Mouse (Mus musculus) forebrain, embryonic 10.5 days (tissue): ENCODE results near the gene Cd247. TPM values are rescaled to one million over a fixed set of nuclear protein-coding genes. Genes with fewer than 3 reads are reported as not detected.

Source experiments
- DNase-seq: peaks from one replicate; pipeline ENCODE4 v3.0.0-alpha.2; 2017; ENCODE audit warnings: low spot score; ENCODE audit errors: extremely low spot score
- H3K27ac ChIP-seq: fragments of 300-500 bp; sonication (generic); 2 replicates; pipeline ENCODE4 v1.5.1; 2016; ENCODE audit warnings: mild to moderate bottlenecking
- H3K27me3 ChIP-seq: fragments of 300-500 bp; sonication (generic); 2 replicates; pipeline ENCODE4 v1.6.1; 2016; ENCODE audit warnings: mild to moderate bottlenecking; ENCODE audit not compliant: poor library complexity, severe bottlenecking
- H3K36me3 ChIP-seq: fragments of 300-500 bp; sonication (generic); replicated peaks from 2 replicates; pipeline ENCODE4 v1.6.1; 2016; ENCODE audit warnings: mild to moderate bottlenecking, moderate library complexity
- H3K4me1 ChIP-seq: fragments of 300-500 bp; sonication (generic); 2 replicates; pipeline ENCODE4 v1.6.1; 2016
- H3K4me3 ChIP-seq: fragments of 300-500 bp; sonication (generic); 2 replicates; pipeline ENCODE4 v1.5.1; 2016; ENCODE audit warnings: mild to moderate bottlenecking, moderate library complexity
- H3K9me3 ChIP-seq: fragments of 300-500 bp; sonication (generic); 2 replicates; pipeline ENCODE4 v1.6.1; 2016; ENCODE audit warnings: mild to moderate bottlenecking, moderate library complexity
- WGBS: fragments of 180-500 bp; shearing (Covaris S2); methylation state at CpG from one replicate; pipeline ENCODE4 v1.1.7; 2016; 5-methylcytosine and 5-hydroxymethylcytosine counted together
- polyA plus RNA-seq: library from polyadenylated mRNA; unstranded; fragments of >200 nt; fragmentation: Nextera tagmentation; extraction: Ambion mirVana; gene quantifications from 2 replicates; pipeline ENCODE4 v1.2.1, GENCODE M21; 2016

Gene Cd247
- polyA plus RNA-seq, 1 experiment from 2014 or later = 1.4 TPM

DNA sequence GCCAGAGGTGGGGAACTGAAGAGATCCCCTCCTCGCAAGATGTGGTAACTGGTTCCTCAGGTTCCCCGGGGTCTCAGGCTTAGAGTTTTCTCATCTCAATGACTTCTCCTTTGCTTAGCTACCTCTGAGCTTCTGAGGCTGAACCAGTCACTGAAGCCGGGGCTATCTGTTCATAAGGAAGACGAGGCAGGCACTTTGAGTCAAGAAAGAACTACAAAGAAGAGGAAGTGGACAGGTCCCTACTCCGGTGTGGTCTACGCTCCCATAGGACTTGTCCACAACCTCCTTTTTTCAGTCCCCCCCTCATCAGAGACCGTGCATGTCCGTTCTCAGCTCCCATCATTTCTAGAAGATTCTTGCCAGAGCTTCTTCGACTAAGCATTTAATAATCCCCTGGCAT, 7.1 kb upstream of the Cd247 start:
- WGBS = 82% methylated on average over 9 of the region's 9 CpGs
- peak overlapping the region; percentile 82; the same call in 1 of the 2 replicates for H3K27ac ChIP-seq

DNA sequence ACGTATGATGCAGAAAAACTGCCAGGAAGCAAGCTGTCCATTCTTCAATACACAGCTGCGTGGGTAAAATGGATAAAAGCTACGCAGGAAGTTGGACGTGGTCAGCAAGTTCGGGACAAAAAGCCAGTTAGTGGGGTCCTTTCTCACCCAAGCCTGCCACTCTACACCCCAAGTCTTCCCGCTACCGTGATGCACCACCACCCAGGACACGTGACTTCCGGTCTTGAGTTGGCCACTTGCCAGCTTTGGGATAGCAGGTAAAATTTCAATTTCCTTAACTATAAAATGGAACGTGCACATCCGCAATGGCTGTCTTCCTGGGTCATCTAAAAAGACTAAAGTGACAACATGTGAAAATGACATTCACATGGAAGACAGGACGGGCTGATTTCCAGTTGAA, 6.6 kb upstream of the Cd247 start:
- no peaks in the 10 kb centered on the region for H3K36me3 ChIP-seq
- H3K4me1 ChIP-seq = peaks cover 32% of the 10 kb centered on the region
- no peak overlapping the region for H3K27ac ChIP-seq
- H3K27me3 ChIP-seq = peaks cover 51% of the 10 kb centered on the region
- no peak overlapping the region for H3K4me3 ChIP-seq
- no peaks in the 10 kb centered on the region for H3K9me3 ChIP-seq
- no peak for DNase-seq
- WGBS = 95% methylated on average over 12 of the region's 12 CpGs

More for the DNA sequence above, 7.1 kb upstream of the Cd247 start:
- no peaks in the 10 kb centered on the region for H3K36me3 ChIP-seq
- peaks cover 36% of the 10 kb centered on the region for H3K4me1 ChIP-seq
- no peaks in the 10 kb centered on the region for H3K9me3 ChIP-seq
- no peak overlapping the region for H3K4me3 ChIP-seq
- no peak for DNase-seq
- peaks cover 56% of the 10 kb centered on the region for H3K27me3 ChIP-seq

GRCm38 (mm10) chr1:165786296-165786695, 2.2 kb upstream of the Cd247 start:
- DNase-seq = no peak

DNA sequence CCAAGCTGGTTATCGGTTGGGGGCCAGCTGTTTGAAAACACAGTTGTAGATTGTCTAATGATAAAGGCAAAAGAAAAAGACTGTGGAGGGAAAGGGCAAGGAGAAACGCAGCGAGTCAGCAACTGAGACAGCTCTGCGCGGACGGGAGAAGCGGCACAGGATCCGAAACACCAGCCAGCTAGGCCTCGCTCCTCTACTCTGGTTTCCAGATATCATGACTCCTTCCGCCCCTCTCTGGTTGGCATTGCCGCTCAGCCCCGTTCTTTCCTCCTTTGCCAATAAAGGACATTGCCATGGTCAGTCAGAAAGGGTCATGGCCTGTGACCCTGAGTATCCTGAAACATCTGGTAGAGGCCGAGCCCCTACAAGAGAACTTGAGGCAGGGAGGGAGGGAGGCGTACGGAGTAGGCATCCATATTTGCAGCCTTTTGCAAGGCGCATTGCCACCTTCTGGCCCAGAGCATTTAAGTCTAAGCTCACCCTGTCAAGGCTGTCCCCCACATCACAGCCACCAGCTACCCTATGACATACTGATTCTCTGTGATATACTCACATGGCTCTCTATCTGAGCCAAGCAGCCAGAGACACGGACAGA, 682 bp downstream of the Cd247 start:
- 79% methylated on average over 17 of the region's 17 CpGs for WGBS
- H3K27ac ChIP-seq = peak overlapping the region; percentile 37; the same call in 1 of the 2 replicates
- no peak for DNase-seq
- no peaks in the 10 kb centered on the region for H3K9me3 ChIP-seq
- H3K4me3 ChIP-seq = no peak overlapping the region
- peaks cover 28% of the 10 kb centered on the region for H3K27me3 ChIP-seq
- no peaks in the 10 kb centered on the region for H3K36me3 ChIP-seq
- H3K4me1 ChIP-seq = peaks cover 19% of the 10 kb centered on the region

More at GRCm38 (mm10) chr1:165786296-165786695, 2.2 kb upstream of the Cd247 start:
- H3K4me3 ChIP-seq = no peak overlapping the region
- no peak overlapping the region for H3K27ac ChIP-seq
- H3K9me3 ChIP-seq = no peaks in the 10 kb centered on the region
- WGBS = 70% methylated on average over 11 of the region's 11 CpGs
- H3K36me3 ChIP-seq = no peaks in the 10 kb centered on the region
- peaks cover 25% of the 10 kb centered on the region for H3K4me1 ChIP-seq
- peaks cover 45% of the 10 kb centered on the region for H3K27me3 ChIP-seq

DNA sequence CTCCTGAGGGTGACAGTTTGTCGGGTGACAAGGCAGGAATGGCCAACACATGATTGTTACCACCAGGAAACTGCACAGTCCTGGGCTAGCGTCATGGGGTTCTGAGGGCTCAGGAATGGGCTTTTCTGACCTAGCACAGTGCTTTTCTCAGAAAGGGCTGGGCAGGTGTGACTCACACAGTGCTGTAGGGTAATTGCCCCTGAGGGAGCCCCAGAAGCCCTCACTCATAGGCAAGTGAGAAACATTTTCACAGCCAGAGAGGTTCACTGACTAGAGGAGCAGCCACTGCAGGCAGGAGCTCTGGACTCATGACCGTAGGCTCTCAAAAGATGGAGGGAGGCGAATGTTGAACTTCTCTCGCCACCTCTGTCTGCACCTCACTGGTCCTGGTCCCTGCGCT, 1.5 kb downstream of the Cd247 start:
- H3K36me3 ChIP-seq = no peaks in the 10 kb centered on the region
- no peak overlapping the region for H3K4me3 ChIP-seq
- WGBS = 89% methylated on average over 6 of the region's 6 CpGs
- H3K9me3 ChIP-seq = no peaks in the 10 kb centered on the region
- peaks cover 19% of the 10 kb centered on the region for H3K4me1 ChIP-seq
- no peak overlapping the region for H3K27ac ChIP-seq
- DNase-seq = no peak
- peaks cover 29% of the 10 kb centered on the region for H3K27me3 ChIP-seq

DNA sequence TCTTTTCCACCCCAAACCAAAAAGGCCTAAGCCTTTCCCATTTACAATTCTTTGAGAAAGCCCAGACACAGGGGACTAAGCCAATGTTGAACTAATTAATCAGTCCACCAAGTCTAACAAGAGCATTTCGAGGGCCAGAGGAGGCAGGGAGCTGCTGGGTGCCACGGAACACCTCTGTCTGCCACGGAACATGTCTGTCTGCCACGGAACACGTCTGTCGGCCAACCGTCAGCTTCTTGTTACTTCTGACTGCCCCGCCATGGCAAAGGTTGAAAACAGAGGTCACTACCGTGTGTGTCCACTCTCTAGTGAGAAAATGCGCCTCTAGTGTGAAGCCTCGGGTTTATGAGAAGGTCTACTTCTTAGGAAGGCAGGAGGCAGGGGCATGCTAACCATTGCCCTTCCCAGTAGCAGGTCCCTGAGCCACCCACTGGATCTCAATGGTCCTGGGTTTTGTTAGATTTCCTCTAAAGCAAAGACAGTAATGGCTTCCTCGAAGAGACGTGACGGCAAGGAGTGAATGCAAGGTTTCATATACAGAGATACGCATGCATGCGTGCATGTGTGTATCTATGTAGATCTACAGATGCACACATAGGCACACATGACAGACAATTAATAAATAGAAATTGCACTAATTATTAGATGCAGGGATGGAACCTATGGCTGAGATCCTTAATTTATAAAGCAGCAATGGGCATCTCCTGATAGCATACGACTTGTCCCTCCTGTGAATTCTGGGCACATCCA, 2.2 kb downstream of the Cd247 start:
- H3K4me1 ChIP-seq = peaks cover 19% of the 10 kb centered on the region
- no peaks in the 10 kb centered on the region for H3K9me3 ChIP-seq
- no peaks in the 10 kb centered on the region for H3K36me3 ChIP-seq
- H3K4me3 ChIP-seq = no peak overlapping the region
- H3K27me3 ChIP-seq = peaks cover 32% of the 10 kb centered on the region
- DNase-seq = no peak
- 94% methylated on average over 17 of the region's 17 CpGs for WGBS
- no peak overlapping the region for H3K27ac ChIP-seq

- no peak overlapping the region for H3K27ac ChIP-seq
- WGBS = 89% methylated on average over 9 of the region's 9 CpGs
Observed at GRCm38 (mm10) chr1:165791411-165791810, 2.9 kb downstream of the Cd247 start.

DNA sequence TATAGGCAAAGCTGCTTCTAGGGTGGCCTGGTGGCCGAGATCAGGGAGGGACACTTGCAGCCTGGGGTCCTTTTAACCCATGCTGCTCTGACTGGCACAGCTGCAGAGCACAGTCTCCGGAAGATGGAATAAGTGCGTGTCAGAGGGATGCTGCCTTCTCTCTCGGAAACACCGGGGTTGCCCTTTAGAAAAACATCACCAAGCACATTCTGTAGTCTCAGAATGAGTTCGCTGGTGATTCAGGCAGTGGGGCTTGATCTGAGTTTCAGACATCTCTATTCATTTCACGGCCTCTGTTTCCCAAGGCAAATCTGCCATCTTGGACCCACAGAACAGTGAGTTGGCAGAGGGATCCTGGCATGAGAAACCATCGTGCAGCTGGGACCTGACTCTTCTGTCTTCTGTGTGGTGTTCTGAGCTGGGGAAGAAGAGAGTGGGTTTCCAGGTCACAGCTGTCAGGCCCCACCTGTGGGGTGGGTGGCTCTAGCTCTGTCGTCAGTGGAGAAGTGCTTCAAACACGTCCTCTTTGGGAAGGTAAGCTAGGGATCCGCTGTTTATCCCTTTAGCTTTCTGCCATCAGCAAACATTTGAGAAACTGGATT, 13.3 kb downstream of the Cd247 start:
- Histone ChIP-seq H3K4me3 (no peak overlapping the region), H3K27ac (no peak overlapping the region)
- 86% methylated on average over 11 of the region's 11 CpGs for WGBS

More at GRCm38 (mm10) chr1:165791411-165791810, 2.9 kb downstream of the Cd247 start:
- Histone ChIP-seq H3K4me1 (peaks cover 12% of the 10 kb centered on the region), H3K4me3 (no peak overlapping the region), H3K27me3 (peaks cover 36% of the 10 kb centered on the region), H3K9me3 (no peaks in the 10 kb centered on the region), H3K36me3 (no peaks in the 10 kb centered on the region)
- no peak for DNase-seq

DNA sequence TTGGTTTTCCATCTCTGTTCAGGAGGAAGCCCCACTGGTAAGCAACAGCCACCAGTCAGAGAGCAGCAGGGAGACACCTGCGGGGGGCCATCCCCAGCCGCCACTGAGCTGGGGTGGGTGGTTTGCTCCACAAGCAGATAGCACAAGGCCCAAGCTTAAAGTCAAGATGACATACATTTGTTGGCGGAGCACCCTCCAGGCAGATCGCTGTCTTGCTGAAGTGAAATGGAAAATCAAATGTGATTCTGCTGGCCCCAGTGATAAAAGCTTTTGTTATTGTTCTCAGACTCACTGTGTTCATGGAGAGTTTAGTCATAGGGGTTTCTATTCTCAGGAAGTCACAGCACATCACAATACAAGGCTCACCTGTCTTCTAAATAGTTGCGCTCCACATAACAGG, 14.6 kb downstream of the Cd247 start:
- no peak for DNase-seq
- Histone ChIP-seq H3K36me3 (no peaks in the 10 kb centered on the region), H3K4me3 (no peak overlapping the region), H3K9me3 (peaks cover 8% of the 10 kb centered on the region), H3K4me1 (no peaks in the 10 kb centered on the region), H3K27me3 (peaks cover 45% of the 10 kb centered on the region), H3K27ac (no peak overlapping the region)
- 90% methylated on average over 5 of the region's 5 CpGs for WGBS

More for the DNA sequence above, 13.3 kb downstream of the Cd247 start:
- Histone ChIP-seq H3K27me3 (peaks cover 34% of the 10 kb centered on the region), H3K9me3 (peaks cover 8% of the 10 kb centered on the region), H3K4me1 (peaks cover 8% of the 10 kb centered on the region), H3K36me3 (no peaks in the 10 kb centered on the region)
- DNase-seq = no peak

DNA sequence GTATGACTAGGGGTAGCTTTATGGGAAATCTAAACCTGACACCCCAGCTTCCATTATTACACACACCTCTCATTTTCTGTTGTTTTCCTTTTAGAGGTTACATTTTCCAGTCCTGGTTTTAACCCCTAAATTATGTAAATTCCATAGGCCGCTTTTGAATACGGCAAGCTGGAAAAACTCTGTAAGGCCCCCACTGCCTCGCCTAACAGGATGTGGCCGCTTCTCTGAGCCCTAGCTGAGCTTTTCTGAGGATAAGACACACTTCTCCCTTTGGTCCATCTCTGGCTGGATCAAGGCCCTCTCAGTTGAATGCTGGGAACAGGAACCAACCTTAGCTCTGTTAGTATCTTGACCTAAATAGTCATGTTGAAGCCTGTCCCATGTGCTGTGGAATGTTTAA, 15.7 kb downstream of the Cd247 start:
- H3K27me3 ChIP-seq = peaks cover 52% of the 10 kb centered on the region

DNA sequence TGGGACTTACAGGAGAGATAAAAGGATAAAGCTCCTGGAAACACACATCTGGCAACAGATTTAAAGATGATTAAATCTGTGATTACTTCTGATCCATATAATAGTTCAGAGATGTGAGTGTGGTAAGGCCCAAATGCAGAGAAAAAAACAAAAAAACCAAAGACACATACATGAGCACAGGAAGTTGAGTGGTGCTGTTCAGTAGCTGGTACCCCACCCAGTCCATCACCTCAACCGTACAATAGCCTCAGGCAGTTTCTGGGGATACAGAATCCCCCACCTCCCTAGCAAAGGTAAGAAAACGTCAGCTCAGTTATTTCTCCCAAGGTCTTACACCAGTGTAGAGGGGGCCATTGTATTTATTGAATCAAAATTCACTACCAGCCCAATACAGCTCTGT, 22.2 kb downstream of the Cd247 start:
- Histone ChIP-seq H3K36me3 (no peaks in the 10 kb centered on the region), H3K27me3 (peaks cover 89% of the 10 kb centered on the region), H3K4me1 (peaks cover 39% of the 10 kb centered on the region), H3K9me3 (no peaks in the 10 kb centered on the region), H3K27ac (no peak overlapping the region), H3K4me3 (no peak overlapping the region)
- WGBS = 70% methylated on average over 2 of the region's 2 CpGs
- DNase-seq = no peak

More for the DNA sequence above, 15.7 kb downstream of the Cd247 start:
- Histone ChIP-seq H3K27ac (no peak overlapping the region), H3K4me1 (no peaks in the 10 kb centered on the region), H3K4me3 (no peak overlapping the region), H3K9me3 (peaks cover 8% of the 10 kb centered on the region), H3K36me3 (no peaks in the 10 kb centered on the region)
- no peak for DNase-seq
- WGBS = 91% methylated on average over 4 of the region's 4 CpGs

- Histone ChIP-seq H3K9me3 (no peaks in the 10 kb centered on the region), H3K36me3 (no peaks in the 10 kb centered on the region), H3K4me3 (no peak overlapping the region), H3K27me3 (peaks cover 91% of the 10 kb centered on the region), H3K4me1 (peaks cover 42% of the 10 kb centered on the region), H3K27ac (no peak overlapping the region)
- 89% methylated on average over 5 of the region's 5 CpGs for WGBS
- no peak for DNase-seq
Observed at GRCm38 (mm10) chr1:165811170-165811569, 22.7 kb downstream of the Cd247 start.

- H3K4me1 ChIP-seq = peaks cover 58% of the 10 kb centered on the region
- H3K36me3 ChIP-seq = no peaks in the 10 kb centered on the region
- no peak for DNase-seq
- H3K27ac ChIP-seq = no peak overlapping the region; the same call in 1 of the 2 replicates
- H3K4me3 ChIP-seq = no peak overlapping the region
- WGBS = 89% methylated on average over 3 of the region's 3 CpGs
- H3K27me3 ChIP-seq = peaks cover 92% of the 10 kb centered on the region
- no peaks in the 10 kb centered on the region for H3K9me3 ChIP-seq
Observed at GRCm38 (mm10) chr1:165812775-165813174, 24.3 kb downstream of the Cd247 start.
